Mouse (Mus musculus): ENCODE measurements at regions not wholly inside any gene's neighbourhood (a gene's known extent, or its start where the extent isn't known, plus 50 kb on each side); places are given as distances from the start of the nearest gene placed in this dataset.

- DNase-seq: no peak
These were observed 91.8 kb downstream of the Slc16a9 start for GRCm38 (mm10) chr10:70336741-70337140.

- DNase-seq: no peak
These were observed 80.9 kb upstream of the Fam13c start for GRCm38 (mm10) chr10:70359421-70359820.

GRCm38 (mm10) chr10:70359834-70360233, 80.4 kb upstream of the Fam13c start:
- DNase-seq: no peak

GRCm38 (mm10) chr10:70363054-70363453, 77.2 kb upstream of the Fam13c start:
- peak; percentile 45 for DNase-seq

GRCm38 (mm10) chr10:70364218-70364975, 75.9 kb upstream of the Fam13c start:
- DNase-seq: no peak

- no peak for DNase-seq
These were observed 75.3 kb upstream of the Fam13c start for GRCm38 (mm10) chr10:70364976-70365345.

- DNase-seq: no peak
These were observed 74.8 kb upstream of the Fam13c start for GRCm38 (mm10) chr10:70365504-70365903.

- no peak for DNase-seq
These were observed 72.4 kb upstream of the Fam13c start for GRCm38 (mm10) chr10:70367866-70368265.

- peak; percentile 83 for DNase-seq
These were observed 71.6 kb upstream of the Fam13c start for GRCm38 (mm10) chr10:70368685-70369084.

- DNase-seq: no peak
These were observed 67.7 kb upstream of the Fam13c start for GRCm38 (mm10) chr10:70372411-70373136.

GRCm38 (mm10) chr10:70373207-70373606, 67.1 kb upstream of the Fam13c start:
- no peak for DNase-seq

GRCm38 (mm10) chr10:70373836-70374235, 66.4 kb upstream of the Fam13c start:
- DNase-seq: no peak

- peak; percentile 55 for DNase-seq
These were observed 65.6 kb upstream of the Fam13c start for GRCm38 (mm10) chr10:70374726-70375125.

- no peak for DNase-seq
These were observed 60.1 kb upstream of the Fam13c start for GRCm38 (mm10) chr10:70380041-70380651.

- DNase-seq: no peak
These were observed 55.6 kb upstream of the Fam13c start for GRCm38 (mm10) chr10:70384689-70385088.

GRCm38 (mm10) chr10:70387729-70388128, 52.6 kb upstream of the Fam13c start:
- DNase-seq: no peak

Measured in adrenal gland, postnatal 10 days (tissue).